Mouse (Mus musculus): ENCODE measurements at regions not wholly inside any gene's neighbourhood (a gene's known extent, or its start where the extent isn't known, plus 50 kb on each side); places are given as distances from the start of the nearest gene placed in this dataset.

DNA sequence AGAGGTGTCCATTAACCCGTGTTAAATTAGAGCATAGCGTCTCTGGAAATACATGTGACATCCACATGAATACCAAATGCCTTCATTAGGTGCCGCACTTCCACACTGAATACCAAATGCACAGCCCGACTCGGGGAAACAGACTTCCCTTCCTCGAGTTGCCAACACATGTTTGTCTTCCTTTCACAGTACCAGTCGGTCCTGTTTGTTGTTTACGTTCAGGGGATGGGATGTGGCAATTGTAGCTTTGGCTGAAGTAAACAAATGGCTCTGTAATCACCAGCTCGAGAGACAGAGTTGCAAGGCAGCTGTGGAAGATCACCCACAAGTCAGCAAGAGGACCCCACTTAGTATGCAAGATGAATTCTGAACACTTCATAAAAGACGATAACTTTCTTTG is 598.3 kb downstream of the Dhx35 start:
- DNase-seq = no peak

DNA sequence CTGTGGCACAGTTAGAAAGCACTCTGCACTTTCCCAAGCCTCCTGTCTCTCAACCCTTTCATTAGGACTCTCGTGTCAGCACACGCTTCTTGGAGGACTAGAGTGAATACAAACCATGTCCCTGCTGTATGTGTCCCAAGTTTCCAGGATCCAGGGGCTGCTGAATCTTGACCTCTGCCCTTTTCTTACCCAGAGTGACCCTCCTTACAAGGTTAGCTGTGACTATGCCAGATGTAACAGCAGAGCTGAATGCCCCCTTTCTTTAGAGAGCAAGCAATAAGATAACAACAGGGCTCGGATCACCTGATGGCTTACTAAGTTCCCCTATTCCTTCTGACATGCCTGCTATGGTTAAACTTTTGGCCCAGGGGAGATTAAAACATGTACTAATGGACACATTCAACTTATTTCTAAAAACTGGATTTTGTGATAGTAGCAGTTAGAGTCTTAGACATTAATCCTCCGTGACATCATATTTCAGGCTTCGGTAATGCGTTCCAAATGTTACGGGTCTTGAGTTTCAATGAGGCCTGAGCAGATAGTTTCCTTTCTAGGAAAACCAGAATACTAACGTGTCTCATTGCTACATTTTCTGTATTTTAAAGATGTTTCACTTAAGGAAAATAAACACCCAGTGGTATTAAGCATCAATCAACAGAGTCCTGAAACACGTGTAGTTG is 607.0 kb downstream of the Dhx35 start:
- DNase-seq = no peak

DNA sequence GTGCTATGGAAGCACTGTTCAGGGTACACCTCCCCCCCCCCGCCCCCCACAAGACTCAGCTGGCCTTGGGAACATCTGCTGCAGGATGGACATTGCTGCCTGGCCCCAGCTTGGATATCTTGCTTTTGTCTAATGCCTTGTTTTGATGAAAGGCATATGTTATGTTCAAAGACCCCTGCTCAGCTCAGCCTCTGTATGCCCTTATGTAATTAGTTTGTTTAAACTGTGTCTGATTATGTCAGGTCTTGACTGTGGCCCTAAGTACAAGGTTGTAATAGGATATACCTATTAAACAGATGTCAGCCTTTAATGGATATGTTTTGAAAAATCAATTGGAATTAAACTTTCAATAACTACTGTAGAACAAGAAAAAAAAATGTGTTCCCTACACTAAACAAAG is 610.3 kb downstream of the Dhx35 start:
- no peak for DNase-seq

DNA sequence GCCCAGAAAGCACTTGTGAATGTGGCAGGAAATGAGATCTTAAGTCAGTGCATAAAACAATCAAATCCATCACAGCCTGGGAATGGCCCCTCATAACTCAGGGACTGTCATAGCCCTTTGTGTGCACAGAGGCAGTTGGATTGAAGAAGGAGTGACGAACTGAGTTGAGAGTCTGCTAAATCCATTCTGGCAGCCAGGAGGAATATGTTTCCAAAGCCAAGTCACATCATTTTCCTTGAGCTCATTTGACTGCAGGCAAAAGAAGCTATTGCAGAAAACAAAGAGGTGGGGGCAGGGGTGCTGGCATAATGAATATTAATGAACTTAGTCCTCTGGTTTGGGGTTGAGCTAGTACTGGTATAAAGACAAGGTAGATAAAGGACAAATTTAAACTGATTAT is 620.0 kb downstream of the Dhx35 start:
- no peak for DNase-seq

DNA sequence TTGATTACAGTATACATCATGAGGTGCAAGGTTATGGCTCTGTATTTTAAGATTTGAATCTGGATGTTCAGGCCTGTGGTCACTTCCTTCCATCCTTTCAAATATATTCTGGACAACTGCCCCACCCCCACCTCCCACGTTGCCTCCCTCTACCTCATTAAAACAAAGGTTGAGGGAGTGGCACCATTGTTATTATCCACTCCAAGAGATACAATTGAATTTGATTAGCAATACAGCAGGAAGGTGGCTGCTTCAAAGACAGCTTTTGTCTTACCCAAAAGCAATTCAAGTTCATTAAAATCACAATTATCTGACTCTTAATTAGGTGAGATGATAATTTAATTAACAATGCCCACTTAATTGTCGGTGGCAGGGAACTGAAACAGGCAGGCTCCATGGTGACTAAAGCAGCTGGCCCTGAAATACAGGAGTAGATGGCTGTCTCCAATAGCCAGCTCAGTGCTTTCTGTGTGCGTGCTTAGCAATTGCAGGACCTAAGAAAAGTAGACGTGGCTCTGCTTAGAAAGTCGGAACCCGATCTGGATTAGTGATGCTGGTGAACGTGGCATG is 623.8 kb downstream of the Dhx35 start:
- no peak for DNase-seq

DNA sequence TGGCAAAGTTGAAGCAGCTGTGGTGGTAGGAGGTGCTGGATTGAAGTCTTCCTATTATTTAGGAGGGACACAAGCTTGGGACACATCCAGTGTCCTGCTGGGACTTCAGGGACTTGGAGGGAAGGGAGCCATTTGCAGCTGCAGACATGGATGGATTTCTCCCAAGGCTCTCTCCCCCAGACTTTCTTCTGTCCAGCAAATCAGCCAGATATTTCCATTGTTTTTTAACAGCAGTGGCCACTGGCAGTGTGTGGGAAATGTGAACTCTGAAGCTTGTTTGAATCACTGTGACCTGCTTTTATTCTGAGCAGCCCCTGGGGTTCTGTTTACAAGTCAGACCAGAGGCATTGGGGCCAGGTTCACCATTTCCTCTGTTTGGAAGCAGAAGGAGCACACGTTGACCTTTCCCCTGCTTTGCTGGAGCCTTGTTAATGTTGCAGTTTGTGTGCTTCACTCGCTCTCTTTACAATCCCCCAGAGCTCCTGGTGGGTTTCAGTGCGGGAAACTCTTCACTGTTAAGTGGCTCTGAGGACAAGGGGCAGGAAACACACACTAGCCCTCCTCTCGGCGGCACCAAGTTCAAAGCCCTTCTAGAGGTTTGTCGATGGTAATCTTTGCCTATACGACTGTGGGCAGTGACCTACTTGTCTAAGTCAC is 627.8 kb downstream of the Dhx35 start:
- no peak for DNase-seq

DNA sequence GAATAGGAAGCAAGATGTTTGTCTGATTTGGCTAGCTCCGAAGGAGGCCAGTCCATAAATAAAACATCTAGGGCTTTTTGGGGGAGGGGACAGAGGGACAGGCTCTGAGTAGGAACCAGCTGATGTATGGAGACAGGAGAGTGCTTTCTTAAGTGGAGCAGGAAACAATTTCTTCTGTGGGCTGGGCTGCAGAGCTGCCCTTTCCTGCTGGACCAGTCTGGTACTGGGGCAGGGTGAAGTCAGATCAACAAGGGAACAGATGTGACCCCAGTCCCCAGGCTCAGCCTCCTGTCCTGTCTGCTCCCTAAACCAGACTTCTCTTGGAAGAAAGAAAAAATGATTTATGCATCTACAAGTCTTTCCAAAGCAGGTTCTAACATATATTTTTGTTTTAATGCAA is 633.6 kb downstream of the Dhx35 start:
- no peak for DNase-seq

DNA sequence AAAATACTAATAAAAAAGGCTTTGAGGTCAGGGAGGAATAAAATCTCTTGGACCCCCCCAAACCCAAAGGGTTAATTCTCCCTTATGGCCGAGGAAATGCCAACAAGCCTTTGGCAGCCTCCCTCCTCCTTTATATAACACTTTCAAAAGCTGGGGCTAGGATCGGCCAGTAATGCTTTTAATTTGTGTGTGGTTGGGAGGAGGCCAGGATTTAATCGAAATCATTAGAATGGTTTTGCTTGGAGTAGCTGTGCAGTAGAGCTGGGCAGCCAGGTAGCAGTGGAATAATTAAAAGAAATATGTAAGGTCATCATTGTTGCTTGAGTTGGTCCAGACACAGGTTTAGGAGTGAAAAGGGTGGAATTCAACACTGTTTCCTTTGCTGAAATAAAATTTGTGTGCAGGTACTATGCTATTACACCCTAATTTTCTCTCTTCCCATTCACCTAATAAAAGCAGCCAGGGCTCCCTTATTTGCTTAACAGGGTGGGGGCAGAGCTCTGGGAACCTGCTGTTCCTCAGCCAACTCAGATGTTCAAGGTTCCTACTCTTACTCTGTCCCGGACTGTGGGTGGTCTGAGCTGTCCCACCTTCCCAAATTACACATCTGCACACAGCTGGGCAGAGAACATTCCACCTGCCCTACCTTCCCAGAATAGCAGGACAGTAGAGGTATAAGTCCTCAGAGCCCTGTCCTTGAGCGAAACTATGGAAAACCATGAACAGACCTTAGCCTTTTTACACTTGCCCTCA is 636.1 kb downstream of the Dhx35 start:
- no peak for DNase-seq

DNA sequence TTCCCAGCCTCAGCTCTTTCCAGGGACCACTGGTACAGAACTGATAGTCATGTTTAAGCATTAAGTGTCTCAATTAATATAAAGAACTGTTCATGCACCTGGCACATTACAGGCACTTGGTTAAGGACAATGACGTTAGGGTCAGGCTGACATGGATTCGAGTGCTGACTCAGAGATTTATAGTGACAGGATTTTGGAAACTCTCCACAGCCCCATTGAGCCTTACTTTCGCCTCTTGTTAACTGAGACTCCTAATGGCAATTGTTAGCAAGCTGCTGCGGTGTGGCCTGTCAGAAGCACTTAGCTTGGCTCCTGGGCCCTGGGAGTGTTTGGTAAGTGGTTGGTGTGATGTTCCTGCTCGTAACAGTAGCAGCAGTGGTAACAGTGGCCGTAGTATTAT is 644.4 kb downstream of the Dhx35 start:
- DNase-seq = no peak

DNA sequence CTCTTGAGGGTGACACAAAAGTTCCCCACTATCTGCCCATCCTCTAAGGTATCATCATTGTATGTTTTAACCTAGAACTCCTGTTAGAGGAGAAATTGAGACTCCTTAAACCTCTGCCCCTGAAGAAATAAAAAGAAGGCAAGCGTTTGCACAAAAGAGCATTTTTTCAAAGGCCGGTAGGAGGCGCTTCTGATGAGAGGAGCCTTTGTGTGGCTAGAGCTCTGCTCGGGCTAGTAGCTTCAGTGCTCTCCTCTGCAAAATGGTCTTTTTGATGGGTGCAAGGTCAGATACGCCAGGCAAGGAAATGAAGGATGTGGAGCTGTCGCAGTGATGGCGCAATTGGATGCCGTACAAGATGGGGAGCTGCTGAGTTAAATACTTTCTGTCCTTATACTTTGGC is 649.0 kb downstream of the Dhx35 start:
- no peak for DNase-seq

DNA sequence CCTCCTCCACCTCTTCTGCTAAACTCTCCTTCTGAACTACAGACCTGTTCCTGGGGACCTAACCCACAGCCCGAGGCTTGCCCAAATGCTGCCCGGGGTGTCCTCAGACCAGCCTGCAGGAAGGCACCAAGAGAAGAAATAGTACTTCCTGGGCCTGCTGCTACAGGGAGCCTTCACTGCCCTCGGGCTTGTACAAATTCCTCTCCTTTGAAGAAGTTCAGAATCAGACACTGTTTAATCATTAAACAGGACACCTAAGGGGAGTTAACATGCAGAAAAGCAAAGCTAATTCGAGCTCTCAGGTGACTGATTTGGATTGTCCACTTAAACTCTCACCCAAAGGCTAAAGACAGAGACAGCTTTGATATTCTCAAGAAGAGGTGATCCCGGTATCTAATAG is 651.8 kb downstream of the Dhx35 start:
- no peak for DNase-seq

DNA sequence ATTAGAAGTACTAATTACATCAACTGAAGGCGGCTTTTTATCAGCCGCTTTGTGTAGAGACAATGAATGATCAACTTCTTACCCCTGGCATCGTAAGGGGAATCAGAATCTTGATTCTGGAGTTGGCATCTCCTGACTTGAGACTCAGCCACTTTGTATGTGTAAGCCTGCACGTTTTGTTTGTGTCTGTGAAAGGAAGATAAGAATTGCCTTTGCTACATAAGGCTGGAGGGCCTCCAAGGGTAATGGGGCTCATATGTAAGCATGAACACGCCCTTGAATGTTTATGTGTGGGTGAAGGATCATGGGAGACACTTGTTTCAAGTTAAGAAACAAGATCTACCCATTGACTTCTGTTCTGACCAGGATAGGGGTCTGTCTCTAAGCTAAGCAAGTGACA is 652.3 kb downstream of the Dhx35 start:
- DNase-seq = peak; percentile 22 to 60

DNA sequence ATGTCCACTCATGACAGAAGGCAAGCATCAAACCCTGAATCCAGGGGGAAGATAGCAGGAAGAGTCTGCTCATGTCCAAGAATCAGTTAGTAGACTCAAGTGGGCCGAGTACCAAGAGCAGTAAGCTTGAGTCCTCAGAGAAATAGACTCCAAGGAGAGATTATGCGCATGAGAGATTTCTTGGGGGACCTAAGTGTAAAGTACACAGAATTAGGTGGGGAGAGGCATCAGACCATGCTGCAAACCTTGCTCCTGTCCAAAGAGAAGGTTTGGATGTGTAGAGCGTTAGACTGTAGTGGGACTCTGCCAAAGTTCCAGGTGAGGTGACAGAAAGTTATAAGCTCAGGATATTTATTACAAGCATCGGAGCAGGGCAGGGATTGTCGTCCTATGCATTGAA is 654.4 kb downstream of the Dhx35 start:
- DNase-seq = no peak

DNA sequence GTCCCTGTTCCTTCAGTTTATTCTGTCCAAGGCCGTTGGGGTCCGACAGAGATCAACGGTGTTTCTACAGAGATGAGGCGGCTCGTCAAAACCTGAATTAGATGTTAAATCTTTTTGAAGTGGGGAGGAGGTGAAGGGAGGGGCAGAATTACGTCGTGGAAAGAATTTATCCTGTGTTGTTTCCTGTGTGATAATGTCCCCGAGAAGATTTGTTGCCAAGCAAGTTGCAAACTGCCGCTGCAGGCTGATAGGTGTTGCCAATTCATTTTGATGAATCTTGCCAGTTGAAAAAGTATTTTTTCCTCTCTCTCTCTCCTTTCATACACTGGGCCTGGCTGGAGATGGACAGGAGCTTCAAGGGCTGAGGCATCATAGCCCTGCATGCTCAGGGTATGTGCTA is 656.8 kb downstream of the Dhx35 start:
- no peak for DNase-seq

DNA sequence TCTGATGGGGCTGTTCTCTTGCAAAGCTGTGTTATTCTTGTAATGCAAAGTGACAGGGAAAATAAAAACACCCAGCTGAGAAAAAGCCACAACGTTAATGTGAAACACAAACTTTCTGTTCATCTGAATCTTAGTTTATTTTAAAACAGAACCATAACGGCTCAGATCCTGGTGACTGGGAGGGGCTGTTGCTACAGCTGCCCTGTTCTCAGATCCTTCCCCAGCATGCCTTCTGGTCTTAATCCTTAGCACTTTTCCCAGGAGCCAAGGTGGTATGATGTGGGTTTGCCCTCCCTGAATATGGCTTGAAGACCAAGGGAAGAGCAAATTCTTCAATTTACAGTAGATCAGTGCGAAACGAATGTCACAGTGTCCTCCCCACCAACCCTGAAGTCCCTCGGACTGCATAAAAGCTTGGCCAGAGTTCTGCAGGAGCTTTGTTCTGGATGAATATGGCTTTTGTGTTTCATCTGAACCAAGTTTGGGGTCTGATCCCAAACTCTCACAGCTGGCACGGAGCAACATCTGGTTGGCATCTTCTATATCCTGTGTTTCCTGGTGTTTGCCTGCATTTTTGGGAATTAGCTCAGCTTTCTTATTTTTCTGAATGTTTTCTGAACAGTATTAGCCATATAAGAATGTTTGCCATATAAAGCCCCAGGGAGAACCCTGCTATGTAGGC is 686.9 kb downstream of the Dhx35 start:
- DNase-seq = no peak

DNA sequence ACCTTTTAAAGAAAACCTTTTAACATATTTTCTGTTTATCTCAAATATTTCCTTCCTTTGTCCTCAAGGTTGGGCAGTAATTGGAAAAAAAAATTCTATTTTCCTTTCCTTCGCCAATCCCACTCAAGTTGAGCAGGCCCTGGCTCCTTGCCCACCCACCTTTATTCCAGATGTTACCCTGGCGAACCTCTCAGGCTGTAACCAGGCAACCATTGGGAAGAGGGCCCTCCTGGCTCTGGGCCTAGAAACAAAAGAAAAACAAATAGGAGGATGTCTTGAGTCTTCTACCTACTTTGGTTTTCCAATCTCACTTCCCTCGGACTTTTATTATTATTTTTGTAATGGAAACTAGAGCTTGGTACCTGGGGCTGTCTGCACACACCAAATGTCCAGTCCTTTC is 696.5 kb downstream of the Dhx35 start:
- DNase-seq = no peak

DNA sequence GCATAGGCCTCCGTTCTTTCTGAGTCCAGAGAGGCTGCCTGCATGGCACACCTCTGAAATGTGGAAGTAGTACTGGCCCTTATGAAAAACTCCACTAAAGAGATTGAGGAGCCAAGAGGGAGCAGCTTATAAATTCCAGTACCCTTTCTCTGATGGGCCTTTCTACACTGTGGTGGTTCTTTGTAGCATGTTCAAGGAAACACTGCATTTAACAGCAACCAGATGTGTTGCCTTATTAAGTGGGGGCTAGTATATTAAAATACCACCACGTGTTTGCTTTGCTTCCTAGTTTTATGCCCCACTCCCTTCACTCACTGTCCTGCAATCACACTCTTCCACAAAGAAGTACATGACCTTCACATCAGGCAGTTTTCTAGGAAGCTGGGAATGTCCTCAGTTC is 704.1 kb downstream of the Dhx35 start:
- no peak for DNase-seq

DNA sequence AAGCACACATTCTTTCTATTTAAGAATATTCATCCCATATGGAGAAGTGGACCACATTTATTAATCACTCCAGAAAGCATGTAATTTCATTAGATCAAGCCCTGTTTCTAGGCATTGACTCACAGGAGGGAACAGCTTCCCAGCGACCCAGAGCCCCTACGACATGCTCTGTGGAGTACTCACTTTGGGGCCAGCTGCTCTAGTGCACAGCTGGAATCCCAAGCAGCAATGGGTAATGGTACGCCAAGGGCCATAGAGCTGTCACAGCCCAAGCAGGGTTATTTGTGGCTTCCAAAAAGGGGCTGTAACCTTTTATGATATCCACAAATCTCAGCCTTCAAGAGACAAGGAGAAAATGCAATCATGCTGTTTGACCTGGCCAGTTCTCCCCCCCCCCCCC is 706.4 kb downstream of the Dhx35 start:
- no peak for DNase-seq

DNA sequence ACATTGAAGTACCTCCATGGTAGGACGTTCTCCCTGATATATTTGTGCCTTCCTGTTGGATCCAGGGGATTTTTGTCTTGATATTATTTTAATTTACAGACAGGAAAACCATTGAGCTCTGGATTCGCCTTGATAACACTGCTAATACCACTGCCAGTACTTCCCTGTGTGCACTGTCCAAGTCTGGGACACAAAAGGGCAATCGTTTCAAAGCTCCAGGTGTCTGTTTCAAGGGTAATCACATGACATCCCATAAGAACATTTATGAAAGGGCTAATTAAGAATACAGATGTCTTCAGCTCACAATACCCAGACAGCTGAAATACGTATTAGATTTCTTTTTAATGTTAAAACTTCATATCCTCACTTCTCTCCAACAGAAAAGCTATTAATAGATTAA is 724.5 kb downstream of the Dhx35 start:
- no peak for DNase-seq

DNA sequence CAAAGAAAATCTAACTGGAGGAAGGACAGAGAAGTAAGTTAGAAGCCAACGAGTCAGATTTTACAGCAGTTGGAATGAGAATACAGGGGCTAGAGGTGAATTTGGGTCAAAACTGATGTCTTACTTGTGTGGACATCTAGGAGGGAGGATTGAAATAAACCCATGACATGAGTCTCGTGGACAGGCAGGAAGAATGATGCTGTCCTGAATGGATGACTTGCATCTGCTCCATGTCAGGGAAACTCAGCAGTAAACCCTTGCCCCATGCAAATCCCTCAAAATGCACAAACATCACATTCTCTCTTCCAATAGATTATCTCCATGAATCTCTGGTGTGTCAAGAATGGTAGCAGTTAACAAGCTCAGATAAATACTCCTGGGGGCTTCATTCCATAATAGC is 729.1 kb downstream of the Dhx35 start:
- DNase-seq = no peak

DNA sequence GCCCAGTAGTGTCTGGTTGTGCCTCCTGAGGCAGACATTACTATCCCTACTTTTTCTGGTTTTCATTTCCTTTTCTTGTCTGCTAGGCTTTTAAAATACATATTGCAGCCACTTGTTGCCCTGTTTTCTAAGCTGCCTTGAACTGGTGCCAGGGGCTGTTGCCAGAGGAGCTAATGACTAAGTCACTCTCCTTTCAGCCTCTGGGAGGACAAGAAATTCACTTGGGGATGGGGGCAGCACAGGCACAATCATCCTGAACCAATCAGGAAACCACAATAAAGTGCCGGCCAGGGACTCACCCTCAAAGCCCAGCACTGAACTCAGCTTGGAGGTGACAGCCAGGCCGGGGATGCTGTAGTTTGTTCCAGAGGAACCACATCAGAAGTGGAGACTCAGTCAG is 740.3 kb downstream of the Dhx35 start:
- DNase-seq = peak; percentile 4 to 8

DNA sequence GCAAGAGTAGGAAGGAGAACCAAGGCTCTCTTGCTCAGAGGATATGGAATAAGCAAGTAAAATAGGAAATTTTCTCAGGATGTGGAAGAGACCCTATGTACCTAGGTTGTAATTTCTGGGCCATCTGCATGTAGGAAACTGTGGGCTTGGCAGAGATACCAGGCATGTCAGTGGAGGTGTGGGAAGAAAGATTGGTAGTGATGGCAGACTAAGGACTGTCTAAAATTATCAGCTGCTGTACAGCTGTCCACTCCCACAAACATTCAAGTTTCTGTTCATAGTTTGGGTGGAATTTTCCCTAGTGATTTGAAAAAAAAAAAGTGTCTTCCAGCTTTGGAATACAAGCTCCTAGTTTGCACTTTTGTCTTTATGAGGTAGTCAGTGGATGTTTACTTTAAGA is 744.7 kb downstream of the Dhx35 start:
- DNase-seq = no peak

DNA sequence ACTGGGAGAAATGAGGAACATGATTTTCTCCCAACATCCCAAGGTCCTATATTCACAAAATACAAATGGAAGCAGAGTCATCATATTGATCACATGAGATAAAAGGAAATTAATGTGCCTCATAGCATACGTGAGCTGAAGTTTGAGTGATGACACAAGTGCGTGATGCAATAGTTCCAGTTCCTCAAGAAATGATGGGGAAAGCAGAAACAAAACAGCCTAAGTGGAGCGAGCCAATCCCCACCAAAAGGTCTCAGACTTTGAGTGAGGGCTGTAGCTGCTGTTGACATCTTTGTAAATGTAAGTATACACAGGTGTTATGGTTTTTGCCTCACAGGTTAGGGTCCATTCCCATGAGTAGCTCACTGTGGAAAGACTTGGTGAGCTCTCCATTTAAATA is 763.0 kb downstream of the Dhx35 start:
- DNase-seq = no peak
